Mouse (Mus musculus): ENCODE results near the gene Gm11114.

GRCm38 (mm10) chr9:85347823-85348523, 35.4 kb downstream of the Gm11114 start:
- no peak for TF ChIP-seq TAL1 (conservative IDR thresholded peaks at IDR 0.05; ENCODE audit: low read depth, low read length)
- TF ChIP-seq CTCF (IDR thresholded peaks at IDR 0.05; ENCODE audit: low read depth, low read length): no peak
- TF ChIP-seq GATA1 (IDR thresholded peaks at IDR 0.05; ENCODE audit: borderline replicate concordance, low read length): no peak
